Mouse (Mus musculus): ENCODE data around the gene Vmn1r17. TPM values are rescaled to one million over a fixed set of nuclear protein-coding genes. Genes with fewer than 3 reads are reported as not detected.
"Not testable (repeated sequence)": the region's sequence is repeated elsewhere in the genome, so short reads cannot be mapped to it uniquely, and the experiment has no call there.

The Vmn1r17 gene
- polyA plus RNA-seq (2015; fragmentation: Nextera tagmentation; extraction: Ambion mirVana), result not detected in 2 replicates

DNA sequence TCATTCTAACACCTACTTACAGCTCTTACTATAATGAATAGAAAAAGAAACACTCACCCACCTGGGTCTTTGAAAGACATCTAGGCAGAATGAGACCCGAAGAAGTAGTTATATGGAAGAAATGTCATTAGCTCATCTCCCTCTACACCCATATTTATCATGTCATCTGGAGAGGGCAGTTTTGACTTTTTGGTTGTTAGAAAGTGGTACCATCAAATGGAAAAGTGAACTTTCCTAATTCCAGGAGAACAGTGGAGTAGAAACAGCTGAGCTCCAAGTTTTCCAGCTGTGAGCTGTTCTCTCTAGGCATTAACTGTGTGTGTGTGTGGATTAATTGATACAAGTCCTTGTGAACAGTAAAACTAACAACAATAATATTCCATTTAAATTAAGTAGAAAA is at the start of gene Vmn1r17:
Gene Vmn1r17, minus strand, starts transcription at position 101 of the 400 bp plus-strand sequence.
- no peaks in the 10 kb centered on the region for H3K9me3 ChIP-seq (ENCODE audit: low read length)
- H3K4me2 ChIP-seq (ENCODE audit: low read depth, low read length), result no peak within 1 kb of the TSS
- 78% methylated on average over 1 of the region's 1 CpGs for WGBS (ENCODE audit: insufficient replicate concordance)
- H3K27me3 ChIP-seq (ENCODE audit: insufficient read depth, low read length), result no peaks in the 10 kb centered on the region
- no peak within 1 kb of the TSS for H3K4me3 ChIP-seq (ENCODE audit: low read depth, low read length)
- DNase-seq, result no peak
- H3K27ac ChIP-seq (ENCODE audit: low read depth), result no peak within 1 kb of the TSS
- no peak for ATAC-seq
- H3K4me1 ChIP-seq (ENCODE audit: insufficient read depth), result no peaks in the 10 kb centered on the region
- H3K9ac ChIP-seq (replicated peaks), result no peak within 1 kb of the TSS
- no peaks in the 10 kb centered on the region for H3K36me3 ChIP-seq (replicated peaks; ENCODE audit: insufficient read depth, low read length)
- TF ChIP-seq CTCF (IDR thresholded peaks at IDR 0.05; ENCODE audit: low read depth), result no peak

DNA sequence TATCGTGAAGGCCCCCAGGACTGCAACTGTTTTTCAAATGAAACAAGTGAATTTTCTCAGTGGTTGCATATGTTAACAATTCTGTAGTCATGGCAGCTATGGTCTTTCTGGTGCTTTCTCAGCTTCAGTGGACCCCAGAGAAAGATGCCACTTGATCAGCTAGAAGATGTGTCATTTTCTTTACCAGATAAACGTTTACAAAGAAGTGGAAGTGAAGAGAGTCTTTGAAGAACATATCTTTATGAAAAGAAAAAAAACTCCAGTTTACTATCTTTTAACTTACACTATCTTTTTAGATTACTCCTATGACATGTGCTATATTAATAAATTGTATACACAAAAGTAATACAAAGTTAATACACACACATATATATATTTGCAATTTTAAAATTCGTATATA is 40.0 kb upstream of the Vmn1r17 start, which contains the start of gene Vmn1r19:
Gene Vmn1r19, plus strand, starts transcription at position 301 of the 400 bp plus-strand sequence.
- H3K4me2 ChIP-seq (ENCODE audit: low read depth, low read length); H3K4me3 ChIP-seq (ENCODE audit: low read depth, low read length); H3K9me3 ChIP-seq (ENCODE audit: low read length); H3K27ac ChIP-seq (ENCODE audit: low read depth); H3K9ac ChIP-seq (replicated peaks); H3K27me3 ChIP-seq (ENCODE audit: insufficient read depth, low read length); H3K4me1 ChIP-seq (ENCODE audit: insufficient read depth); H3K36me3 ChIP-seq (replicated peaks; ENCODE audit: insufficient read depth, low read length); DNase-seq; ATAC-seq: not testable (repeated sequence)
- WGBS (ENCODE audit: insufficient replicate concordance), result 57% methylated on average over 3 of the region's 3 CpGs

DNA sequence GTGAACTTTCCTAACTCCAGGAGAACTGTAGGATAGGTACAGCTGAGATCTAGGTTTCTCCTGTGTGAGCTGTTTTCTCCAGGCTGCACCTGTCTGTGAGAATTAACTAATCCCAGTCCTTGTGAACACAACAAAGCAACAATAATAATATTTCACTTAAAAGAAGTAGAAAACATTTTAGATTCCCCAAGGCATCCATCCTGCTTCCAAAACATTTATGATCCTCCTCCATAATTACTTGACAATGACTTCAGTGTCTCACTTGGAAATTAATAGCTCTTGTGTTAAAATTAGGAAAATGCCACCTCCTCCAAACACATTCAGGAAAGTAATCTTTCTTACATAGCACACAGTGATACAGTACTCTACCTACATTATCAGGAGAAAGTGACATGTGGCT is 32.2 kb upstream of the Vmn1r17 start, which contains the start of gene Vmn1r18:
Gene Vmn1r18, minus strand, starts transcription at position 101 of the 400 bp plus-strand sequence.
- Histone ChIP-seq H3K27ac (ENCODE audit: low read depth) (no peak within 1 kb of the TSS), H3K4me3 (ENCODE audit: low read depth, low read length) (no peak within 1 kb of the TSS), H3K4me2 (ENCODE audit: low read depth, low read length) (no peak within 1 kb of the TSS), H3K27me3 (ENCODE audit: insufficient read depth, low read length) (no peaks in the 10 kb centered on the region), H3K9ac (replicated peaks) (no peak within 1 kb of the TSS), H3K4me1 (ENCODE audit: insufficient read depth) (no peaks in the 10 kb centered on the region), H3K36me3 (replicated peaks; ENCODE audit: insufficient read depth, low read length) (no peaks in the 10 kb centered on the region), H3K9me3 (ENCODE audit: low read length) (no peaks in the 10 kb centered on the region)
- DNase-seq, result no peak
- ATAC-seq, result no peak
- TF ChIP-seq CTCF (IDR thresholded peaks at IDR 0.05; ENCODE audit: low read depth) (no peak), EP300 (IDR thresholded peaks at IDR 0.05; ENCODE audit: low read depth) (no peak)

DNA sequence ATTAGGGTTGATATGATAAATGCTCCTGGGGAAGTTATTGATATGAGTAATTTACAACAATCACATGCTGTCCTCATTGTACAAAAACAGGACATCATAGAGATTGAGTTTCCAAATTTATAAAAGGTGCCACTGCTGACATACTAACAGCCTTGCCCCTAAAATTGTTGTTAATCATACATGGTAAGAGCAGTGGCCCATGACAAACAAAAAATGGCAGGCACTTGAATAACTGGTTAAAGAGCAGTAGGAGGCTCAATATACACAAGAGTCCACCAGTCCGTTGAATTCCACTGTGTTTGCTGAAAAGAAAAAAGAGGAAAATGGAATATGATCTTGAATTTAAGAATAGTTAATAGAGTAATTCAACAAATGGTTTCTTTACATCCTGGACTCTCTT is 4.0 kb upstream of the Vmn1r17 start:
- ATAC-seq (no peak), DNase-seq (no peak)
- WGBS (ENCODE audit: insufficient replicate concordance), result 64% methylated on average over 1 of the region's 1 CpGs
- no peaks in the 10 kb centered on the region for H3K4me1 ChIP-seq (ENCODE audit: insufficient read depth)
- H3K9ac ChIP-seq (replicated peaks), result no peak overlapping the region
- no peak overlapping the region for H3K4me3 ChIP-seq (ENCODE audit: low read depth, low read length)
- TF ChIP-seq EP300 (IDR thresholded peaks at IDR 0.05; ENCODE audit: low read depth), result no peak
- no peak for TF ChIP-seq CTCF (IDR thresholded peaks at IDR 0.05; ENCODE audit: low read depth)
- no peak overlapping the region for H3K27ac ChIP-seq (ENCODE audit: low read depth)
- no peaks in the 10 kb centered on the region for H3K9me3 ChIP-seq (ENCODE audit: low read length)
- H3K4me2 ChIP-seq (ENCODE audit: low read depth, low read length), result no peak overlapping the region
- no peaks in the 10 kb centered on the region for H3K27me3 ChIP-seq (ENCODE audit: insufficient read depth, low read length)
- no peaks in the 10 kb centered on the region for H3K36me3 ChIP-seq (replicated peaks; ENCODE audit: insufficient read depth, low read length)

DNA sequence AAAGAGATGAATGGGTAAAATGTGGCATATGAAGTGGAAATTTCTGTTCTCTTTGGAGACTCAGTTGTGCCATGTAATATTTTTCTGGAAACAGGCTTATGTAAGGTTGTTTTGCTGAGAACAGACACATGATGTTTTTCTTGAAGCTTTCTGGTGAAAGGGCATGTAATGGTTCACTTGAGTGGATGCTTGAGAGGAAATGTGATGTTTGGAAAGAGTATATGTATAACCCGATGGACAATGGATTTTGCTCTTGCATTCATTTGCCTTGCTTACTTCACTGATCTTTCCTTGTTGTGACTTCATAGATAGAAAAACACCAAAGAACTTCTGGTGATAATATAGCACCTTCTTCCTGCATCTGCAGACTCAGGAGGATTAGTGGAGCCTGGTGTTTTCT is 2.3 kb upstream of the Vmn1r17 start:
- H3K4me1 ChIP-seq (ENCODE audit: insufficient read depth); DNase-seq; H3K4me3 ChIP-seq (ENCODE audit: low read depth, low read length); H3K27ac ChIP-seq (ENCODE audit: low read depth); H3K27me3 ChIP-seq (ENCODE audit: insufficient read depth, low read length); H3K9me3 ChIP-seq (ENCODE audit: low read length); H3K4me2 ChIP-seq (ENCODE audit: low read depth, low read length); H3K36me3 ChIP-seq (replicated peaks; ENCODE audit: insufficient read depth, low read length); ATAC-seq; H3K9ac ChIP-seq (replicated peaks): not testable (repeated sequence)
- 77% methylated on average over 1 of the region's 1 CpGs for WGBS (ENCODE audit: insufficient replicate concordance)

DNA sequence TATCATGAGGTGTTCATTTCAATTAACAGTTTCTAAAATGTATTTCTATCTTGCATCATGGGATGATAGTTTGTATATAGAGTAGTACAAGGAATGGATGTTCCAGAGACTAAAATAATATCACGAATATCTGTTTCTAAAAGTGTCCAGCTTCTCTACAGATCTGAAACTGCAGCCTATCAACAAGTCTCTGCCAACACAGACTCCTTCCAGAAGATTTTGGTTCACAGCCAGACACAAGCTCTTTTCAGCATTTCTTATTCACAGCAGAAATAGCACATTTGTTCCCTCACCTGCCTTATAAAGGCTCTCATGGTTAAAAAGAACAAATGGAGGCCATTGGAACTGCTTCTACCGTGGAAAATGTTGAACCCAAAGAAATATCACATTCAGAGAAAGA is 6.7 kb downstream of the Vmn1r17 start:
- Histone ChIP-seq H3K4me3 (ENCODE audit: low read depth, low read length) (no peak overlapping the region), H3K4me2 (ENCODE audit: low read depth, low read length) (no peak overlapping the region), H3K9me3 (ENCODE audit: low read length) (no peaks in the 10 kb centered on the region), H3K4me1 (ENCODE audit: insufficient read depth) (no peaks in the 10 kb centered on the region), H3K36me3 (replicated peaks; ENCODE audit: insufficient read depth, low read length) (no peaks in the 10 kb centered on the region), H3K27me3 (ENCODE audit: insufficient read depth, low read length) (no peaks in the 10 kb centered on the region), H3K27ac (ENCODE audit: low read depth) (no peak overlapping the region), H3K9ac (replicated peaks) (no peak overlapping the region)
- TF ChIP-seq CTCF (IDR thresholded peaks at IDR 0.05; ENCODE audit: low read depth) (no peak), EP300 (IDR thresholded peaks at IDR 0.05; ENCODE audit: low read depth) (no peak)
- 52% methylated on average over 2 of the region's 2 CpGs for WGBS (ENCODE audit: insufficient replicate concordance)
- ATAC-seq (no peak), DNase-seq (no peak)

DNA sequence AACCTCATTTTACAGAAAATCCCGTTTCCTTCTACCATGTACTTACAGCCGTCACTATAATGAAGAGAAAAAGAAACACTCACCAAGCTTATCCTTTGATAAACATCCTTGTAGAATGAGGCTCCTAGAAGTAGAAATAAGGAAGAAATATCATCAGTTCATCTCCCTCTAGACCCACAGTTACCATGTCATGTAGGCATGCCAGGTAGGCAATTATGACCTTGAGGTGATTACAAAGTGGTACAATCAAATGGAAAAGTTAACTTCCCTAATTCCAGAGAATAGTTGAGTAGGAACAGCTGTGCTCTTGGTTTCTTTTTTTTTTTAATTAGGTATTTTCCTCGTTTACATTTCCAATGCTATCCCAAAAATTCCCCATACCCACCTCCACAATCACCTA is 34.1 kb downstream of the Vmn1r17 start, which contains the start of gene Vmn1r16:
Gene Vmn1r16, minus strand, starts transcription at position 101 of the 400 bp plus-strand sequence.
- DNase-seq, result no peak
- Histone ChIP-seq H3K9ac (replicated peaks) (no peak within 1 kb of the TSS), H3K4me1 (ENCODE audit: insufficient read depth) (no peaks in the 10 kb centered on the region), H3K27me3 (ENCODE audit: insufficient read depth, low read length) (no peaks in the 10 kb centered on the region), H3K36me3 (replicated peaks; ENCODE audit: insufficient read depth, low read length) (no peaks in the 10 kb centered on the region), H3K4me3 (ENCODE audit: low read depth, low read length) (no peak within 1 kb of the TSS), H3K27ac (ENCODE audit: low read depth) (no peak within 1 kb of the TSS), H3K4me2 (ENCODE audit: low read depth, low read length) (no peak within 1 kb of the TSS), H3K9me3 (ENCODE audit: low read length) (no peaks in the 10 kb centered on the region)
- TF ChIP-seq EP300 (IDR thresholded peaks at IDR 0.05; ENCODE audit: low read depth) (no peak), CTCF (IDR thresholded peaks at IDR 0.05; ENCODE audit: low read depth) (no peak)
- ATAC-seq, result no peak
- 67% methylated on average over 3 of the region's 3 CpGs for WGBS (ENCODE audit: insufficient replicate concordance)
